Mouse (Mus musculus): ENCODE results near the gene Lck.
A peak's percentile ranks its signal among the peaks of the same experiment; 100 is the strongest.

The Lck gene

GRCm38 (mm10) chr4:129584884-129585608 is 11.6 kb upstream of the Lck start:
- peak; percentile 89 to 90 for DNase-seq

GRCm38 (mm10) chr4:129584370-129584769 is 10.9 kb upstream of the Lck start:
- no peak for DNase-seq

DNA sequence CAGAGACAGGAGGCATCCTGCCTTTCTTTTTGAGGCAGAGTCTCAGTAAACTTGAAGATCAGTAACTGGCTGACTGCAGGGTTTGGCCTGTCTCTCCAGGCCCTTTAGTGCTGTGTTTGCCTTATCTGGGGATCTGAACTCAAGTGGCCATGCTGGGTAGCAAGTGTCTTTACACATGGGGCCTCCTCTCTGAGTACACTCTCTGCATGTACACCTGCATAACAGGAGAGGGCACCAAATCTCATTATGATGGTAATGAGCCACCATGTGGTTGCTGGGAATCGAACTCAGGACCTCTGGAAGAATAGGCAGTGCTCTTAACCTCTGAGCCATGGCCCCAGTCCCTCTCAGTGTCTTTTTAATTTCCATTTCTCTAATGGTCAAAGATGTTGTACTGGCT is 8.8 kb upstream of the Lck start:
- no peak for DNase-seq

GRCm38 (mm10) chr4:129580347-129580746 is 6.9 kb upstream of the Lck start:
- peak in 1 of 2 experiments; percentile 21 for DNase-seq

- DNase-seq, result peak; percentile 49 to 68
These were observed 5.0 kb upstream of the Lck start, which contains the start of gene Fam167b for GRCm38 (mm10) chr4:129578466-129578865. TSS of gene Fam167b (minus strand) at chr4:129578549.

- no peak for DNase-seq
These were observed 4.2 kb upstream of the Lck start for GRCm38 (mm10) chr4:129577688-129578087.

DNA sequence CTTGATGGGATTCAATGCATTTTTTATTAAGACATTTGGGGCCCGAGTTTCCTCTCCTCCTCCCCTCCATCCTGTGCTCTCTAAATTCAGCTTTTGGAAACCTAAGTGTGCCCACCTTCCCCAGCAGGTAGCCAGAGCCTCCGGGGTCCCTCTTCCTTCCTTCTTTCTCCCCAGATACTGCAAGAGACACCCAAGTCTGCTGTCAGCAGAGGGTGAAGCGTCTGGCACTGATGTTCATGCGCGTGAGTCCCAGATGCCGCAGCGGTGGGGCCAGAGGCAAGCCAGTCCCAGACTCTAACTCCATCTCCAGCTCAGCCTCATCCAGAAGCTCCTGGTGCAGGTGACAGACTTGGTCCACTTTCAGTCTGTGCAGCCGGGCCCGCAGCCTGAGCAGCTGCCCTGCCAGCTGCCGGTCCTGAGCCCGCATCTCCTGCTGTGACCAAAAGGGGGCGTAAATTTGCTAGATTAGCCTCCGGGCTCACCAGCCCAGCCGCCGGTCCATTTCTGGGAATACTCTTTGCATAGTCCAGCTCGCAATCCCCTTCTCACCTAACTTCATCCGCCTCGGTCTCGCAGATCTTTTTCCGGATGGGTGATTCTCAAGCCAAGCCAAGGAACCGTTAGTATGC is 3.5 kb upstream of the Lck start:
- peak; percentile 74 to 82 for DNase-seq

DNA sequence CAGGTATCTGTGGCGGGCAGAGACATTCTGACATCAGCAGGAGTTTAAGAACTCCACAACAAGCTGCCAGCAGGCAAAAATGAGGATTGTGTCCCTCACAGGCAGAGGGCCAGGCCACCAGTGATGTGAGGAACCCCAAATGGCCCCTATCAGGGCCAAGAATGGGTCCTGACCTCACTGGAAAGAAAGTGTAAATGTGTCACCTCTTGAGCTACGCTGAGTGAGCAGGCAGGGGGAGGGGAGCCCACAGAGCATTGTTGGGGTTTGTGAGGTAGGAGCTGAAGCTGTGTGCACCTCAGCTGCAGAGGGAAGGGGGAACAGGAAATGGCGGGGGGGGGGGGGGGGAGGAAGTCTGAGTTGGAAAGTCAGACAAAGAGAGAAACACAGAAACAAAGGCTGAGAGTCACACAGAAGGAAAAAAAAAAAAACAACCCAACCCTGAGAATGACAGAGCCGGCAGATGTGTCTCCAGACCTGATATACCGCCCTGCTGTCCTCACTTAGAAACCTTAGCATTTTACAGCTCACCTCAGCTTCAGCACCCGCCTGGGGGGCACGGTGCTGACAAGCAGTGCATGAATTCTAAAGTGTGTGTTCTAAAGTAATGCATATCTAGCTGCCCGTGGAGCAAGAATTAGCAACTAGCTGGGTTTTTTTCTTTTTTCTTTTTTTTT is 1.9 kb upstream of the Lck start:
- DNase-seq, result peak; percentile 56 to 63

DNA sequence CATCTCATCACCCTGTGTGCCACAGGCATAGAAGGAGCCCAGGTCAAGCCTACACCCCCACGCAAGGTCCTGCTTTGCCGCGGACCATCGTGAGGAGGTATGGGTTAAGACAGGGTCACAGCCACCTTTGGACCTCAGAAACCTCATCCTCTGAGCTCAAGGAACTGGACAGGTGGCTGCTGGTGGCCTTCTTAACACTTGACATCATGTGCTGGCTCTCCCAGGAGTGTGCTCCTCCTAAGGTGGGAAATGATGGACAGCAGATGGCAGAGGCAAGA is 409 bp downstream of the Lck start:
- no peak for DNase-seq

GRCm38 (mm10) chr4:129572236-129573092 is 977 bp downstream of the Lck start:
- peak in 1 of 2 experiments; percentile 8 for DNase-seq

DNA sequence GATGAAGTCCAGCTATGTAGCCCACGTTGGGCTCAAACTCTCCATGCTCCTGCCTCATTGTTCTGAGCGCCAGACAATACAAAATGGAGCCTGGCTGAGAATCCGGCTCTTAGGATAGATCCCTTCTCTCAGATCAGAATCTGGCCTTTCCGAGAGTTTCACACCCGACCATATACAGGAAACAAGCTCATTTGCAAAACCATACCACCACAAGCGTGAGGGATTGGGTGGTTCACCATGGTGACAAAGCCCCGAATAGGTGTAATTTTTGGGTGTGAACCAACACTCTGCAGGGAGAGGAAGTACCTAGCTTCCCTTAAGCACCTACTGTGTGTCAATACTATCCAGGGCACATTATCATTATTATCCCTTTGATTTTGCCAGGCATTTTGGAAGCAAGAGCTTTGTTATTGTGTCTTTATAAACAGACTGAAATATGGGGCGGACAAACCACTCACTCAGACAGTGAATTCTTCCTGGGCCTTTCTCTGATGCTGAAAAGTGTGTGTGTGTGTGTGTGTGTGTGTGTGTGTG is 1.8 kb downstream of the Lck start:
- no peak for DNase-seq

GRCm38 (mm10) chr4:129570028-129570427 is 3.4 kb downstream of the Lck start:
- no peak for DNase-seq

GRCm38 (mm10) chr4:129568366-129568765 is 5.1 kb downstream of the Lck start:
- DNase-seq, result no peak

- DNase-seq, result no peak
These were observed 8.3 kb downstream of the Lck start for GRCm38 (mm10) chr4:129565139-129565538.

GRCm38 (mm10) chr4:129563718-129564117 is 9.7 kb downstream of the Lck start:
- DNase-seq, result peak in 1 of 2 experiments; percentile 40

GRCm38 (mm10) chr4:129561184-129561583 is 12.3 kb downstream of the Lck start:
- DNase-seq, result no peak

DNA sequence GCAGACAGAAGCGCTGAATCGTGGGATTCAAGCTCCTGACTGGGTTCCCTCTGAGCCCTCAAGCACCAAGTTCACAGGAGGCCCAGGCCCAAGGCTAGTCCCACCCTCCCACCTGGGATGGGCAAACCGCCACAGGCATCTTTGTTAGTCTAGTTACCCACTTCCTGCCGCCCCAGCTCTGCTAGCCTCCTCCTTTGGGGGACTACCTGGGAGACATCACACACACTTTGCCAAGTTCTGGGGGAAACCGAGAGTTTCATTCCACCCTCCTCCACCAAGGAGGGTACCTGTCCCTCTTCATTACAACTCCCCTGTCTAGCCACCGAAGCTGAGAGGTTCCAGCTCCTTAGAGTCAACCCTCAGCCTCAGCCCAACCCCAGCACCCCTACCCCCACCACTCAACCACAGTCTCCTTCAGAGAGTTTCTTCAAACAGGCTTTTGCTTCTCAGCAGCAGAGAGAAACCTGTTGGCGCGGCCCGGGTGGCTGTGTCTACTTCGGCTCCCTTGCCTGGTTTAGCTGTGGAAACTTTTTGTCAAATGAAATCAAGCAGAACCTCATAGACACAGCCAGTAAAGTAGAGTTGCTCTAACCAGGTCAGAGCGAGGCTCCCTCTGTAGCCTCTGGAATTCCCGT is 15.0 kb downstream of the Lck start:
- DNase-seq, result peak; percentile 20 to 44

GRCm38 (mm10) chr4:129557256-129557808 is 16.1 kb downstream of the Lck start:
- DNase-seq, result no peak

- DNase-seq, result peak; percentile 93 to 94
These were observed 16.8 kb downstream of the Lck start for GRCm38 (mm10) chr4:129556532-129557223.

- peak in 1 of 2 experiments; percentile 19 for DNase-seq
These were observed 17.4 kb downstream of the Lck start for GRCm38 (mm10) chr4:129555862-129556531.

DNA sequence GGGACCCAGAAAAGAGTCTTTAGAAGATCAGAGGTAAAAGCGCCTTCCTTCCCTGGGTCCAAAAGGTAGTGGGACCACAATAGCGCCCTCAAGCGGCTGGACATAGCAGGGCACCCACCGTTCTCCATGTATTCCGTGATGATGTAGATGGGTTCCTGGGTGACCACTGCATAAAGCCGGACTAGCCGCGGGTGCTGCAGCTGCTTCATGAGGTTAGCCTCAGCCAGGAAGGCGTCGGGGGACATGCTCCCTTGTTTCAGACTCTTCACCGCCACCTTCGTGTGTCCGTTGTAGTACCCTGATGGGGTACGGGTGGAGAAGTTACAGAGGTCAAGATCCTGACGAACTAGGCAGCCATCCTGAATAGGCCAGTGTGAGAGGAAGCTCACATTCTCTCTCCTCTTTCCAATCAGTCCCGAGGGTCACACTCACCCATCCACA is 18.0 kb downstream of the Lck start:
- DNase-seq, result peak; percentile 56 to 74
